16 mouse cellular contexts compared by ENCODE assay signal in the genomic region with DNA sequence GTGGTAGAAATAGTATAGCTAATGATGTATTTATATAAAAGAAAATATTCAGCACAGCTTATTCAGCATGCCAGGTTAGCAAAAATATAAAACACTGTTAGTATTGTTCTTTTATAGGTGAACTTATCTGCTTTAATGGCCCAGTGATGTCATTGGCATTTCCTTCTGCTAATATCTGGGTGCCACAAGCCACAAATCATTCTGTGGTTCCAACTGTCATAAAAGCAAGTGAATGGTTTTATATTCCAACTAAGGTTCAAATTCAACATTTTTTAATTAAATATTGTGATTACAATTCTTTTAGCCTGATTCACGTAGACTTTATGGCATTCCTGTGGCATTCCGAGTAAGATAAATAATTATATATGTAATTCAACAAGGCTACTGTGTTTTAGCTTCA.
"Had no signal": no experiment of that assay in that cellular context is flagged by ENCODE, and none has a peak within 500 bp of the region (broad histone marks: within the 10 kb centered on the region; RNA-seq: fewer than 3 reads in every experiment).

No protein-coding gene starts in this region.

- H3K4me1 ChIP-seq: megakaryocyte, embryonic 14.5 days; midbrain, embryonic 13.5 days; midbrain, embryonic 15.5 days; neural tube, embryonic 13.5 days; neural tube, embryonic 15.5 days had no signal

- H3K9ac ChIP-seq: liver, embryonic 14.5 days; lung, embryonic 14.5 days; midbrain, embryonic 13.5 days; midbrain, embryonic 15.5 days; neural tube, embryonic 13.5 days; neural tube, embryonic 15.5 days had no signal

- DNase-seq: lung, adult 18-20 months; lung, embryonic 14.5 days; lung, postnatal 14 days; lung, postnatal 36 days; right cerebral cortex, postnatal 14 days; thymus, adult 18-20 months; thymus, postnatal 14 days; thymus, postnatal 36 days had no signal

- H3K36me3 ChIP-seq: midbrain, embryonic 13.5 days; midbrain, embryonic 15.5 days; neural tube, embryonic 13.5 days; neural tube, embryonic 15.5 days had no signal

- H3K4me2 ChIP-seq: lung, embryonic 14.5 days; midbrain, embryonic 11.5 days; midbrain, embryonic 13.5 days; midbrain, embryonic 15.5 days; neural tube, embryonic 13.5 days; neural tube, embryonic 15.5 days had no signal

- ATAC-seq: midbrain, embryonic 13.5 days; midbrain, embryonic 15.5 days had no signal

- H3K4me3 ChIP-seq: megakaryocyte, embryonic 14.5 days; midbrain, embryonic 13.5 days; midbrain, embryonic 15.5 days; neural tube, embryonic 13.5 days; neural tube, embryonic 15.5 days had no signal

- H3K27ac ChIP-seq: liver, embryonic 14.5 days; macrophage; midbrain, embryonic 13.5 days; midbrain, embryonic 15.5 days; neural tube, embryonic 13.5 days; neural tube, embryonic 15.5 days had no signal

- H3K27me3 ChIP-seq: megakaryocyte, embryonic 14.5 days; midbrain, embryonic 13.5 days; midbrain, embryonic 15.5 days; neural tube, embryonic 13.5 days; neural tube, embryonic 15.5 days had no signal

- H3K9me3 ChIP-seq: megakaryocyte, embryonic 14.5 days; midbrain, embryonic 13.5 days; midbrain, embryonic 15.5 days; neural tube, embryonic 13.5 days; neural tube, embryonic 15.5 days had no signal
